Mouse (Mus musculus): ENCODE data around the gene Clybl. TPM values are rescaled to one million over a fixed set of nuclear protein-coding genes. Genes with fewer than 3 reads are reported as not detected.
A peak's percentile ranks its signal among the peaks of the same experiment; 100 is the strongest.

The Clybl gene
- total RNA-seq, 2 experiments from 2014 or later = 29.5 to 30.4 TPM

- DNase-seq (ENCODE audit: low spot score in 2 of 2) = no peak
Observed at GRCm38 (mm10) chr14:122382281-122382680, 200.8 kb downstream of the Clybl start.

GRCm38 (mm10) chr14:122383931-122384330, 202.4 kb downstream of the Clybl start:
- DNase-seq (ENCODE audit: low spot score in 2 of 2) = no peak

GRCm38 (mm10) chr14:122384447-122385237, 203.1 kb downstream of the Clybl start:
- DNase-seq (ENCODE audit: low spot score in 2 of 2) = no peak

GRCm38 (mm10) chr14:122385238-122385534, 203.7 kb downstream of the Clybl start:
- no peak for DNase-seq (ENCODE audit: low spot score in 2 of 2)

GRCm38 (mm10) chr14:122385758-122386157, 204.3 kb downstream of the Clybl start:
- DNase-seq (ENCODE audit: low spot score in 2 of 2) = no peak

GRCm38 (mm10) chr14:122386281-122387130, 205.0 kb downstream of the Clybl start:
- no peak for DNase-seq (ENCODE audit: low spot score in 2 of 2)

GRCm38 (mm10) chr14:122387781-122388180, 206.3 kb downstream of the Clybl start:
- DNase-seq (ENCODE audit: low spot score in 2 of 2) = no peak

- DNase-seq (ENCODE audit: low spot score in 2 of 2) = no peak
Observed at GRCm38 (mm10) chr14:122388431-122389031, 207.0 kb downstream of the Clybl start.

- no peak for DNase-seq (ENCODE audit: low spot score in 2 of 2)
Observed at GRCm38 (mm10) chr14:122389684-122390370, 208.3 kb downstream of the Clybl start.

- DNase-seq (ENCODE audit: low spot score in 2 of 2) = no peak
Observed at GRCm38 (mm10) chr14:122390935-122391334, 209.4 kb downstream of the Clybl start.

GRCm38 (mm10) chr14:122393119-122393518, 211.6 kb downstream of the Clybl start:
- DNase-seq (ENCODE audit: low spot score in 2 of 2) = no peak

- no peak for DNase-seq (ENCODE audit: low spot score in 2 of 2)
Observed at GRCm38 (mm10) chr14:122398676-122399075, 217.2 kb downstream of the Clybl start.

GRCm38 (mm10) chr14:122399906-122400305, 218.4 kb downstream of the Clybl start:
- DNase-seq (ENCODE audit: low spot score in 2 of 2) = no peak

GRCm38 (mm10) chr14:122401886-122402285, 220.4 kb downstream of the Clybl start:
- DNase-seq (ENCODE audit: low spot score in 2 of 2) = no peak

GRCm38 (mm10) chr14:122402716-122403258, 221.3 kb downstream of the Clybl start:
- peak in 1 of 2 experiments; percentile 8 for DNase-seq (ENCODE audit: low spot score in 2 of 2)

- DNase-seq (ENCODE audit: low spot score in 2 of 2) = no peak
Observed at GRCm38 (mm10) chr14:122403422-122403940, 222.0 kb downstream of the Clybl start.

GRCm38 (mm10) chr14:122404596-122405154, 223.2 kb downstream of the Clybl start:
- DNase-seq (ENCODE audit: low spot score in 2 of 2) = no peak

- DNase-seq (ENCODE audit: low spot score in 2 of 2) = no peak
Observed at GRCm38 (mm10) chr14:122405236-122405635, 223.7 kb downstream of the Clybl start.

GRCm38 (mm10) chr14:122405897-122406540, 224.5 kb downstream of the Clybl start:
- DNase-seq (ENCODE audit: low spot score in 2 of 2) = no peak

Measured in layer of hippocampus, adult 18-20 months (tissue).